Mouse (Mus musculus) CH12.LX (cell line): ENCODE data around the gene Pxt1.

ENCODE experiments used
- CTCF ChIP-seq, 2 experiments: IDR thresholded peaks in 1 of 2; conservative IDR thresholded peaks in 1 of 2; 2 replicates each; pipeline ENCODE4 v1.5.1; 2011 to 2012; ENCODE audit warnings: low read depth in 2 of 2, low read length in 2 of 2, improper control_type of control experiment in 1 of 2, inconsistent platforms in 1 of 2, mild to moderate bottlenecking in 1 of 2, moderate library complexity in 1 of 2
- EP300 ChIP-seq: IDR thresholded peaks from 2 replicates; pipeline ENCODE4 v1.6.1; 2011; ENCODE audit warnings: low read length, improper control_type of control experiment
- JUND ChIP-seq: conservative IDR thresholded peaks from 2 replicates; pipeline ENCODE4 v1.6.1; 2011; ENCODE audit warnings: low read depth, low read length, improper control_type of control experiment
- MAFK ChIP-seq: IDR thresholded peaks from 2 replicates; pipeline ENCODE4 v1.6.1; 2011; ENCODE audit warnings: low read length, improper control_type of control experiment; ENCODE audit not compliant: insufficient replicate concordance
- MAX ChIP-seq: IDR thresholded peaks from 2 replicates; pipeline ENCODE4 v1.6.1; 2011; ENCODE audit warnings: low read length, improper control_type of control experiment
- MEF2A ChIP-seq: IDR thresholded peaks from 2 replicates; pipeline ENCODE4 v1.6.1; 2014; ENCODE audit warnings: low read depth, mild to moderate bottlenecking, inconsistent platforms, low read length, improper control_type of control experiment, borderline replicate concordance
- MXI1 ChIP-seq: IDR thresholded peaks from 2 replicates; pipeline ENCODE4 v1.6.1; 2011; ENCODE audit warnings: mild to moderate bottlenecking, low read depth, low read length, improper control_type of control experiment
- MYC ChIP-seq: IDR thresholded peaks from 2 replicates; pipeline ENCODE4 v1.6.1; 2011; ENCODE audit warnings: low read depth, mild to moderate bottlenecking, improper control_type of control experiment, low read length
- POLR2A ChIP-seq: IDR thresholded peaks from 2 replicates; pipeline ENCODE4 v1.6.1; 2011; ENCODE audit warnings: low read depth, mild to moderate bottlenecking, improper control_type of control experiment, low read length
- ZC3H11A ChIP-seq: IDR thresholded peaks from 2 replicates; pipeline ENCODE4 v1.6.1; 2012; ENCODE audit warnings: low read depth, mild to moderate bottlenecking, inconsistent platforms, low read length, improper control_type of control experiment
- ZKSCAN1 ChIP-seq: IDR thresholded peaks from 2 replicates; pipeline ENCODE4 v1.6.1; 2012; ENCODE audit warnings: low read depth, inconsistent platforms, low read length, improper control_type of control experiment, borderline replicate concordance

DNA sequence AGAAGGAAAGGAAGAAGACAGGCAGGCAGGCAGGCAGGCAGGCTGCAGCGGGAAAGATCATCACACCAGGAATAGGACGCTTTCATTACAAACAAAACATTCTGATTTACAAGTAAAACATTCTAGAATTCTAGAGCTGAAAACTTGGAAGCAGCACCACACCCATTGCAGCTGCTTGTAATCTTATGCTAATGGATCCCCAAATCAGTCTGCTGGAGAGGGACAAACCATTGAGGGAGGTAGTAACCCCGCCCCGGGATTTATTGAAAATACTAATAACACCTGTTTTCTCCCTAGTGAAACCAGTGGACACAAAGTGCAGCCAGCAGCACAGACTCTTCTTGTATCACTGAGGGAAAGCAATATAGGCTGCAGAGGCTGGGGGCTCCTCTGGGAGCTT is 37.4 kb upstream of the Pxt1 start:
- TF ChIP-seq CTCF (conservative IDR thresholded peaks at IDR 0.05 in 1 of 2, IDR thresholded peaks at IDR 0.05 in 1 of 2; ENCODE audit: low read depth in 2 of 2, low read length in 2 of 2) (no peak), POLR2A (no peak), ZC3H11A (no peak), MEF2A (no peak), MAX (no peak), JUND (no peak), MXI1 (no peak), EP300 (no peak), ZKSCAN1 (no peak), MYC (no peak), MAFK (no peak)
